Mouse (Mus musculus): ENCODE results near the gene Amer3.

GRCm38 (mm10) chr1:34582218-34582617 lies 2.8 kb downstream of the Amer3 start:
- TF ChIP-seq EP300 (optimal IDR thresholded peaks at IDR 0.05), result no peak
- no peak for TF ChIP-seq CTCF (IDR thresholded peaks at IDR 0.05; ENCODE audit: low read depth)
